Mouse (Mus musculus): ENCODE data around the gene Prrt2. TPM values are rescaled to one million over a fixed set of nuclear protein-coding genes. Genes with fewer than 3 reads are reported as not detected.
A peak's percentile ranks its signal among the peaks of the same experiment; 100 is the strongest.

Gene Prrt2
- total and polyA plus RNA-seq, 2 experiments from 2014 or later, result 109 to 155 TPM

- peaks cover 6% of the 10 kb centered on the region for H3K4me1 ChIP-seq (ENCODE audit: insufficient read depth, low read length)
- H3K9me3 ChIP-seq (ENCODE audit: low read length), result no peaks in the 10 kb centered on the region
- H3K4me3 ChIP-seq (ENCODE audit: low read depth, low read length), result no peak overlapping the region
- no peak for ATAC-seq (ENCODE audit: low FRiP score)
- H3K36me3 ChIP-seq (ENCODE audit: insufficient read depth, low read length), result 0 out of 2 replicates have a peak, but pooled peaks cover 4% of the 10 kb centered on the region
- no peaks in the 10 kb centered on the region for H3K27me3 ChIP-seq (ENCODE audit: insufficient read depth, low read length)
- H3K9ac ChIP-seq (replicated peaks; ENCODE audit: low read length, poor library complexity, severe bottlenecking), result no peak overlapping the region
- H3K4me2 ChIP-seq (ENCODE audit: low read depth, low read length, poor library complexity, severe bottlenecking), result no peak overlapping the region
- WGBS, result 83% methylated on average over 1 of the region's 1 CpGs
- DNase-seq (ENCODE audit: low spot score), result no peak
- no peak for TF ChIP-seq CTCF (IDR thresholded peaks at IDR 0.05)
- H3K27ac ChIP-seq (ENCODE audit: low read depth, low read length), result no peak overlapping the region
Measured at GRCm38 (mm10) chr7:127031244-127031643, 10.2 kb upstream of the Prrt2 start.

- no peak for TF ChIP-seq CTCF (IDR thresholded peaks at IDR 0.05)
- 0 out of 2 replicates have a peak, but pooled peaks cover 4% of the 10 kb centered on the region for H3K36me3 ChIP-seq (ENCODE audit: insufficient read depth, low read length)
- H3K9me3 ChIP-seq (ENCODE audit: low read length), result no peaks in the 10 kb centered on the region
- no peak for DNase-seq (ENCODE audit: low spot score)
- ATAC-seq (ENCODE audit: low FRiP score), result no peak
- peaks cover 6% of the 10 kb centered on the region for H3K4me1 ChIP-seq (ENCODE audit: insufficient read depth, low read length)
- no peak overlapping the region for H3K4me3 ChIP-seq (ENCODE audit: low read depth, low read length)
- no peak overlapping the region for H3K9ac ChIP-seq (replicated peaks; ENCODE audit: low read length, poor library complexity, severe bottlenecking)
- H3K4me2 ChIP-seq (ENCODE audit: low read depth, low read length, poor library complexity, severe bottlenecking), result no peak overlapping the region
- no peaks in the 10 kb centered on the region for H3K27me3 ChIP-seq (ENCODE audit: insufficient read depth, low read length)
- H3K27ac ChIP-seq (ENCODE audit: low read depth, low read length), result no peak overlapping the region
- 93% methylated on average over 1 of the region's 1 CpGs for WGBS
Measured at GRCm38 (mm10) chr7:127030172-127030571, 9.2 kb upstream of the Prrt2 start.

DNA sequence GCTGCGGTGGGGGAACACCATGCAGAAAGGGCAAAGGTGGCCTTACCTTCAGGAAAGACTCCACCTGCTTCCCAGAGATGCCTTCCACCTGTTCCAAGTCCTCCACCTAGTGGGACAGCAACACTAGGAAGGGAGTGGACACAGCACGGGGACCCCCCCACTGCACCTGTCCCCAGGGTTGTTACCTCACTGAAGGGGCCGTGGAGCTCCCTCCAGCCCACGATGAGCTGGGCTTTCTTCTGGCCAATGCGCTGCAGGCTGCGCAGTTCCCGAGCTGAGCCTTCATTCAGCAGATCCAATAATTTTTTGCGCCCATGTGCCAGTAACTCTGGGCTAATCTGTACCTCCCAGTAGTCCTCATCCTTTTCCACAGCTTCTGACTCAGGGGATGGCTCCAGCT is 6.9 kb upstream of the Prrt2 start:
- Histone ChIP-seq H3K4me2 (ENCODE audit: low read depth, low read length, poor library complexity, severe bottlenecking) (peak overlapping the region; percentile 76), H3K27me3 (ENCODE audit: insufficient read depth, low read length) (no peaks in the 10 kb centered on the region), H3K27ac (ENCODE audit: low read depth, low read length) (peak overlapping the region; percentile 99), H3K4me3 (ENCODE audit: low read depth, low read length) (peak overlapping the region; percentile 90), H3K9ac (replicated peaks; ENCODE audit: low read length, poor library complexity, severe bottlenecking) (peak overlapping the region; percentile 79), H3K9me3 (ENCODE audit: low read length) (no peaks in the 10 kb centered on the region), H3K36me3 (ENCODE audit: insufficient read depth, low read length) (peaks cover 8% of the 10 kb centered on the region), H3K4me1 (ENCODE audit: insufficient read depth, low read length) (peaks cover 21% of the 10 kb centered on the region)
- TF ChIP-seq CTCF (IDR thresholded peaks at IDR 0.05), result peak; percentile 11
- ATAC-seq (ENCODE audit: low FRiP score) (no peak), DNase-seq (ENCODE audit: low spot score) (no peak)
- 53% methylated on average over 8 of the region's 8 CpGs for WGBS

DNA sequence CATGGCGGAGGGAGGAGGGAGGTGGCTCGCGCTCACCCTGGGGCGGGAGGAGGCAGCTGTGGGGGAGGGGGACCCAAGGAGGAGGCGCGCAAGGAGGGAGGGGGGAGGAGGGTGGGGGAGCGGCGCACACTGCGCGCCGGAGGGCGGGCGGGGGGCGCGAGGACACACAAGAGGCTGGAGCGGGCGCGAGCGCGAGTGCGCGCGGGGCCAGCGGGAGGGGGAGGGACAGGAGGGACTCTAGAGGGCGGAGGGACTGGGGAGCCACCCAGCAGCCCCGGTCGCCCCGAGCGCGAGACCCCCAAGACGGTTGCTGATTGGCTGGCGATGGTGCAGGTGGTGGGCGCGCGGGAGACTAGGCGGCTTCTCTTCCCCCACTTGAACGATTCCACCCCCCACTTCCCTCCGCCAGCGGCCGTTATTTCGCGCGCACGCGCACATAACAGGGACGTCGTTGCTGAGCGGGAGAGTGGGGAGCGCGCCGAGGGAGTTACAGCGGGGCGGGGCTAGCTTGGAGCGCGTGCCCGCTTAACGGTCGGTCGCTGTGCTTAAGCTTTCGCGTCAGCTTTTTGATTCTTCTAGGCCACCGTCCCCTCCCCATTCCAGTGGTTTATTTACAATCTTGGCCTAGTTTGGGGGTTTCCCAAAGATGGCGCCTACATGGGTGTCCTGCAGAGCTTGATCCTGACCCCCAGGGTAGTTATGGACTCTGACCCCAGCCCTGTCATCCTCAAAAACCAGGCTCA is 6.1 kb upstream of the Prrt2 start, which contains the start of gene Maz:
Gene Maz (minus strand): TSS at position 54 of the 743 bp plus-strand sequence.
- ATAC-seq (ENCODE audit: low FRiP score), result peak; percentile 94
- no peak for TF ChIP-seq CTCF (IDR thresholded peaks at IDR 0.05)

DNA sequence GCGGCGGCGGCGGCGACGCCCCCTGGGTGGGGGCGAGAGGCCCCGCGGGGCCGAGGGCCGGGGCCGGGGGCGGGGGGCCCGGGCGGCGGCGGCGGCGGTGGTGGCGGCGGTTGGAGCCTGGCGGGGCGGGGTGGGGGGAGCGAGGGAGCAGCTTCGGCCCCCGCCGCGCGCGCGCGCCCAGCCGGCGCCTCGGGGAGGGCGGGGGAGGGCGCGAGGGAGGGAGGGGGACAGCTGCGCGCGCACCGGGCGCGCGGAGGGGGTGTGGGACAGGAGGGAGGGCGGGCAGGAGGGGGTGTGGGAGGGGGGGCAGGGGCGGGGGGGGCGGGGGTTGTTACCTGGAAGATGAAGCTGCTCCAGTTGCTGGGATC is 5.6 kb upstream of the Prrt2 start:
- Histone ChIP-seq H3K9me3 (ENCODE audit: low read length) (no peaks in the 10 kb centered on the region), H3K36me3 (ENCODE audit: insufficient read depth, low read length) (peaks cover 15% of the 10 kb centered on the region), H3K4me3 (ENCODE audit: low read depth, low read length) (peak overlapping the region; percentile 90), H3K4me2 (ENCODE audit: low read depth, low read length, poor library complexity, severe bottlenecking) (peak overlapping the region; percentile 76), H3K27ac (ENCODE audit: low read depth, low read length) (peak overlapping the region; percentile 99), H3K9ac (replicated peaks; ENCODE audit: low read length, poor library complexity, severe bottlenecking) (peak overlapping the region; percentile 96), H3K27me3 (ENCODE audit: insufficient read depth, low read length) (no peaks in the 10 kb centered on the region), H3K4me1 (ENCODE audit: insufficient read depth, low read length) (peaks cover 21% of the 10 kb centered on the region)
- WGBS, result no CpG with 5 or more reads among the region's 48 CpGs
- ATAC-seq (ENCODE audit: low FRiP score) (0 out of 2 replicates have a peak, but pooled peaks have one; percentile 1), DNase-seq (ENCODE audit: low spot score) (no peak)
- TF ChIP-seq CTCF (IDR thresholded peaks at IDR 0.05), result no peak

More for the DNA sequence above, 6.1 kb upstream of the Prrt2 start, which contains the start of gene Maz:
- peaks cover 21% of the 10 kb centered on the region for H3K4me1 ChIP-seq (ENCODE audit: insufficient read depth, low read length)
- peaks cover 15% of the 10 kb centered on the region for H3K36me3 ChIP-seq (ENCODE audit: insufficient read depth, low read length)
- peak within 1 kb of the TSS; percentile 76 for H3K4me2 ChIP-seq (ENCODE audit: low read depth, low read length, poor library complexity, severe bottlenecking)
- no peaks in the 10 kb centered on the region for H3K9me3 ChIP-seq (ENCODE audit: low read length)
- H3K4me3 ChIP-seq (ENCODE audit: low read depth, low read length), result peak within 1 kb of the TSS; percentile 90
- DNase-seq (ENCODE audit: low spot score), result peak; percentile 100
- no peaks in the 10 kb centered on the region for H3K27me3 ChIP-seq (ENCODE audit: insufficient read depth, low read length)
- peak within 1 kb of the TSS; percentile 96 for H3K9ac ChIP-seq (replicated peaks; ENCODE audit: low read length, poor library complexity, severe bottlenecking)
- H3K27ac ChIP-seq (ENCODE audit: low read depth, low read length), result peak within 1 kb of the TSS; percentile 99
- under 1% methylated on average over 47 of the region's 63 CpGs for WGBS

- H3K9me3 ChIP-seq (ENCODE audit: low read length), result no peaks in the 10 kb centered on the region
- no peaks in the 10 kb centered on the region for H3K27me3 ChIP-seq (ENCODE audit: insufficient read depth, low read length)
- H3K9ac ChIP-seq (replicated peaks; ENCODE audit: low read length, poor library complexity, severe bottlenecking), result peak overlapping the region; percentile 96
- 0 out of 2 replicates have a peak, but pooled peaks have one; percentile 4 for ATAC-seq (ENCODE audit: low FRiP score)
- TF ChIP-seq CTCF (IDR thresholded peaks at IDR 0.05), result no peak
- DNase-seq (ENCODE audit: low spot score), result peak; percentile 57
- peak overlapping the region; percentile 99 for H3K27ac ChIP-seq (ENCODE audit: low read depth, low read length)
- H3K4me3 ChIP-seq (ENCODE audit: low read depth, low read length), result peak overlapping the region; percentile 90
- H3K4me2 ChIP-seq (ENCODE audit: low read depth, low read length, poor library complexity, severe bottlenecking), result peak overlapping the region; percentile 76
- under 1% methylated on average over 16 of the region's 48 CpGs for WGBS
- peaks cover 15% of the 10 kb centered on the region for H3K36me3 ChIP-seq (ENCODE audit: insufficient read depth, low read length)
- H3K4me1 ChIP-seq (ENCODE audit: insufficient read depth, low read length), result peaks cover 21% of the 10 kb centered on the region
Measured at GRCm38 (mm10) chr7:127026161-127026600, 5.2 kb upstream of the Prrt2 start.

Measured in midbrain, postnatal 0 days (tissue).